Mouse (Mus musculus): ENCODE results near the gene Tmem131.

Gene Tmem131

DNA sequence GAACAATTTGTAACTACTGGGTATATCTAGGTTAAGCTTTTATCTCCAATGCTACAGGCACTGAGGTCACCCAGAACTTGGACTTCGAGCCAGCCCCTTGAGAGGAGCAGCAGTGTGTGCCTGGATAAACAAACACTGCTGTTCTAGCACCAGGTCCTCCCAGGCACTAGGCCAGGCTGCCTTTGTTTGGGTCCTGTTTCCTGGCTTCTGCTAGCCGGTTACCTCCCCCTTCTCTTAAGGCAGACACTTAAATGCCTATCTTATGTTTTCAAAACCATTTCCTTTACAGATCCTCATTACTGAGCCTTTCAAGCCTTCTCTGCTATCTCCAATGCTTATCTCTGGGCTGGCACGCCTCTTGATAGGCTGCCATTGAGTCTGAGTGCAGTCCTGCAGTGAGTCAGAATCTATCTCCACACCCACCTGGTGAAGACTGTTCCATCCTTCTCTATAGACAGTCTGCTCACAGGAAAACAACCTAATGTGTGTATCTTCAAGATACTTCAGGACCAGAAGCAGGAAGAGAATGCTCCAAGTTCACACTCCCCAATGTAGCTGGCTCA is 23.2 kb downstream of the Tmem131 start:
- CTCF ChIA-PET, result interaction anchor here (1.2 kb wide), 1 partner anchor 15 kb away, joined by 3 read pairs; no protein-coding TSS in a partner anchor

DNA sequence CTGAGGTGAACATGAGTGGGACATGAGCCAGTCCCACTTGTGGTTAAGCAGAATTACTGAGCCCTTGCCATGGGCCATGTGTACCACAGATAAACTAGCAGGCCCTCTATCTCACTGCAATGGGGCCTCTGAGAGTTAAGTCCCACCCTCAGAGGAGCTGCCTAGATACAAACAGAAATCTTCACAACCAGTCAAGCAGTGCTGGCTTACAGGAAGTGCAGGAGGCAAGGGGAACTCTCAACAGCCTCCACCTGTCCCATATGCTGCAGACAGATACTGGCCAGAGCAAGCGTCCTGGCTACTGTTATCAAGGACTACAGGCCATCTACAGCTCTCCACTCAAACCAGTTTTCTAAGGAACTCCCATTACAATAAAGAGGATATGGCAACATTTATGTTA is 23.7 kb downstream of the Tmem131 start:
- CTCF ChIA-PET, result no interaction called here

DNA sequence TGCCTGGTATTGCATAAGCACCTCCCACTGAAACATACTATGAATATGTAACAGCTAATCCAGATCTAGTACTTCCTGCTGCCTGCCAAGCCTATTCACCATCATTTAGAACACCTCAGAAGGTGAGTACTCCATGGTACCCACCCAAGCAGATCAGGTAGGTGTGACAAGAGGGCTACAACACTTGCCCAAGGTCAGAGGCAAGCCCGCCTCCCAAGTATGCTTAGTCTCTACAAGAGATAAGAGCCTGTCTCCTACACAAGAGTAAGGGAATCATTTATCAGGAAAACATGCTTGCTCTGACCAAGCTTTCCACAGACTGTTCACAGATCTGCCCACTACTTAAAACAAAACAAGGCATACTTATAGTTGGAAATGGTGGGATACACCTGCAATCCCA is 26.0 kb downstream of the Tmem131 start:
- CTCF ChIA-PET, result no interaction called here

DNA sequence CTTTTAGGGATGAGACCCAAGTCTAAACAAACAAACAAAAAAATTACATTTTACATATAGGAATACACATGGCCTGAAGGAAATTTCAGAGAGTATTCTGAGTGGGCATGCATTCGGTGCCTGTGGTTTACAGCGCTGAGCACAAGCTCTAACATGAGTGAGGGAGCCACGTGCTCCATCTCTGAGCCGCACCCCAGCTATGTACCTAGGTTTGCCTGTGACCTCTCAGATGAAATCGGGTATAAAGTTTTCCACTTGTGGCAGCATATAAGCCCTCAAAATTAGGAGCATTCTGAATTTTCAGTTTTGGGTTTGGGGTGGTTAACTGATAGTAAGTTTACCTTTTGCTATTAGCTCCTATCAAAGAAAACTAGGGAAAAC is 28.3 kb downstream of the Tmem131 start:
- CTCF ChIA-PET, result no interaction called here

DNA sequence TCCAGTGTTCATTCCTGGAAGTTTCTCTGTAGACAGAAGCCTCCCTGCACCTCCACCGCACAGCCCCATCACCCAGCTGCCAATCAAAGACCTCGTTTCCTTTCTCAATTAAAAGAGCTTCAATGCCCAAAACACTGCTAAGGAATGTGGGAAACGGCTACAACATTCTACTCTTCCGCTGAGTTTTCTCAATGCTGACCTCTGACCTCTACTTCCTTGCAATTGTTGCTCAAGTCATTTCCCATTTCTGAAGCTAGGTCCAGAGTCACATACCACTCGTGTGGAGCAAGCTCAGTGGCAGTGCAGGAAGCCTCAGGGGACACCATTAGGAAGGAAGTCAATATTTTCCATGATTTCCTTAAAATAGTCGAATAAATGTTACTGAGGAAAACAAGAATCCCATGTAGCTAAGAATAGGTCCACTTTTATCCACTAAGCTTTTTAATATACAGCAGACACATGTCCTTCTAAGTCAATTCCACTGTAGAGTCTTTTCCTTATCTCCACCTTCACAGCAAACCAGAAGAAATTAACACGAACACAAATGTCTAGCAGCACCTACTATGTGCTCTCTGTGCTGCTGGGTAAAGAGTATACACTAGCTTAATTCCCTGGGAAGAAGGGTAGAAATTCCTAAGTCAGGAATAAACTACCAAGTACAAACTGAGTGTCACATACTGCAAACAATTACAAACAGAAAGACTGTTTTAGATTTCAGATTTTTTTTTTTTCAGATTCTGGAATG is 28.8 kb downstream of the Tmem131 start:
- CTCF ChIA-PET, result interaction anchor here (0.5 kb wide), 1 partner anchor 848 kb away, joined by 3 read pairs; no protein-coding TSS in a partner anchor

DNA sequence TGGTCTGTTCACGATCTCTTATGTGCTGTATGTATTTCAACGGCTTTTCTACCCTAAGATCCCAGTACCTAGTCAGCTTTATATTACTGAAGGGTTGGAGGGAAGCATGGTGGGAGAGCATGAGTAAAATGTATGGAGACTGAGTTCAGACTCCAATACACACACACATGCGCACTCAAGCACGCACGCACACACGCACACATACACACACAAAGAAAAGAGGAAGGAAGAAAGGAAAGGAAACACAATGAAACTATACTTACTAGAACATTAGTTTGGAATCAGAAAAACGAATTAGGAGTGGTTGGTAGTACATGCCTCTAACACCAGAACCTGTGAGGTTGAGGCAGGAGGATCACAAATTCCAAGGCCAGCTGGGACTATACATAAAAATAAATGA is 29.7 kb downstream of the Tmem131 start:
- CTCF ChIA-PET, result no interaction called here

DNA sequence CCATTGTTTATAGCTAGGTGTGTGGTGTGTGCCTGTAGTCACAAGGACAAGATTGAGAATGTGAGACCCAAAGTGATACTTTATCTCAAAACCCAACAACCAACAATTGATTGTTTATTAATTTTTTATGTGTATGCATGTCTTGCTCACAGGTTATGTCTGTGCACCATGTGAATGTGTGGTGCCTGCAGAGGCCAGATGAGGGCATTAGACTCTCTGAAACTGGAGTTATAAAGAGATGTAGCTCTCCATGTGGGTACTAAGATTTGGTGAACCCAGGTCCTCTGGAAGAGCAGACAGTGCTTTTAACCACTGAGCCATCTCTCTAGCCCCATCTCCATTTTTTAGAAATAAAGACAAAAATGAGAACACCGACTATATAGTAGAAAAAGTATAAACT is 31.2 kb downstream of the Tmem131 start:
- CTCF ChIA-PET, result no interaction called here

DNA sequence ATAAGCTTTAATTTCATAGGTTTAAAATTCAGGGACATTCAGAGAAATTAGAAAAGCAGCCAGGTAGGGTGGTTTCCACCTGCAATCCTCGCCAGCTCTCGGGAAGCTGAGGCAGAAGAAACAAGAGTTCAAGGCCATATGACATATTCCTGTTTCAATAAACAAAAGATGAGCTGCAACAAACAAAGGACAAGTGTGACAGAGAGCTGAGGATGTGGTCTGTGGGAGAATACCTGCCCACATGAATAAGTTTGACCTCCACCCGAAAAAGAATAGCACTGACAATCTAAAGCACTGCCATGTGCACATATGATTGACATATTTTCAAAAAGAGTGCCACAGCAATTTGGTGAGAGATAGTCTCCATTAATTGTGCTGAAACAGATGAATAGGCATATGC is 31.9 kb downstream of the Tmem131 start:
- CTCF ChIA-PET, result no interaction called here

DNA sequence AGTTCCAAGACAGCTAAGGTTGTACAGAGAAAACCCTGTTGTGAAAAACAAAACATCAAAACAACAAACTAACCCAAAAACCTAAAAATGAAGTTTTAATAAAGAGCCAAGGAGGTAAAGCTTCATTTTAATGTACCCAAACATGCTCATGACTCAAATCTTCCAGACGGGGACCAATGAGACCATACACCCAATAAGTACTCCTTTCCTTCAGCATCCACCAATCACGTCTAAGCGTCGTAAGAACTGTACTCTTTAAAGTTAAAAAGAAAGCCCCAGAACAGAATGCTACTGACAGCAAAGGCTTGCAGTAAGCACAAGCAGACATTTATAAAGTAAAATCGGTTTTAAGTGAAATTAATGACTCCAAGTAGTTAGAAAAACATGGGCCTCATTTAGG is 33.1 kb downstream of the Tmem131 start:
- CTCF ChIA-PET, result interaction anchor here (0.7 kb wide), 1 partner anchor 17 kb away, joined by 4 read pairs; no protein-coding TSS in a partner anchor

DNA sequence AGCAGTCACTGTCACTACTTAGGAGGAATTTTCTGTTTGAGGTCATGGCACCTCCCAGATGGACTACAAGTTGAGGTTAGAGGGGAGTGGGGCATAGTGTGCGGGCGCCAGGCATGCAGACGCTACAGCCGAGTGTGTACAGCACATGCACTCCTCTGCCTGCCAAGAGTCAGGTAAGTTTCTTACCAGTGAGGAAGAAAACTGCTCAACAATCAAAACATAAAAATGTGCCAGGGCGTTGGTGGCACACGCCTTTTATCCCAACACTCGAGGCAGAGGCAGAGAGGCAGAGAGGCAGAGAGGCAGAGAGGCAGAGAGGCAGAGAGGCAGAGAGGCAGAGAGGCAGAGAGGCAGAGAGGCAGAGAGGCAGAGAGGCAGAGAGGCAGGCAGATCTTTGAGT is 33.5 kb downstream of the Tmem131 start:
- CTCF ChIA-PET, result interaction anchor here (0.7 kb wide), 1 partner anchor 17 kb away, joined by 4 read pairs; no protein-coding TSS in a partner anchor

DNA sequence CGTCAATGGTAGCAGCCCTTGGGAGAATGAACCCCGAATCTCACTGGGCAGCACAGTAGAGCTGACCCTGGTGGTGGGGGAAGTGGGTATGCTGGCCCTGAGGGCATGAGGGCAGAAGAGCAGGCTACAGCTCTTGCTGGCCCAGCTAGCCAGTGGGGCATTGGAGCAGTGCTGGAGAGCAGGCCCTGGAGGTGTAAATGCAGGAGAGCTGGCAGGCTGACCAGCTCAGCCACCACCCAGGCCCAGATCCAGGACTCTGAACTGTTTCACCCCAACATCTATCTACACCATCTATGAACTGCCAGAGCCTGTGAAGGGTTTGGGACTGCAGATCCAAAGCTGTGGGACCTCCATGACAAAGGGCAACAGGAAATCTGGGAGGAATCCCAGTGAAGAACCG is 38.2 kb downstream of the Tmem131 start:
- CTCF ChIA-PET, result interaction anchor here (1.6 kb wide), 1 partner anchor 11 kb away, joined by 4 read pairs; no protein-coding TSS in a partner anchor

DNA sequence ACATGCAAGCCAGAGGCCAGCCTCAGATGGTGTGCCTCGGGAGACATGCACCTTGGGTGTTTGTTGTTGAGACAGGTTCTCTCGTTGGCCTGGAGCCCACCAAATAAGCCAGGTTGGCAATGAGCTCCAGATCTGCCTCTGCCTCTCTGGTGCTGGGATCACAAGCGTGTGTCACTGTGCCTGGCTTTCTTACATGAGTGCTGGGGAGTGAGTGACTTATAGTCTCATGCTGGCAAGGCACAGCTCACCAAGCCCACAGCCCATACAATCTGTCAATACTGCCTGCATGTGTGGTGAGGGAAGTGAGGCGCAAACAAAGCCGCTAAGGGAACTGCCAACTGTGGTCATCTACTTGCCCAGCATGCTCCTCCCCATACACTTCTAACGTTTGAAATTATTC is 39.0 kb downstream of the Tmem131 start:
- CTCF ChIA-PET, result interaction anchor here (0.6 to 1.6 kb wide), 3 partner anchors 10 to 358 kb away, joined by 4 read pairs; no protein-coding TSS in a partner anchor

DNA sequence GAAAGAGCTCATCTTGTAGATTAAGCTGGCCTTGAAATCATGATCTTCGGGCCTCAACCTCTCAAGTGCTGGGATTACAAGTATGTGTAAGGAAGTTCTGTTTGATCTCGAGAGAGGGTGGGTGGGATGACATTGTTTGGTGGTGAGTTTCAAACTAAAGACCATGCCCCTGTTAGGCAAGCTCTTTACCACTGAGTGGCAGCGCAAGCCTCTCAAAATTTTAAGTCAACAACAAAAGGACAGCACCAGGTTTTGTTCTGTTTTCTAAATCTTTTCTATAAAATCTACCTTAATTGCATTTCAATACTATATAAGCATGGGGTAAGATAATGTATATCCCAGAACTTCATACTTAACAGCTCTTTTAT is 39.4 kb downstream of the Tmem131 start:
- CTCF ChIA-PET, result interaction anchor here (0.6 to 1.6 kb wide), 3 partner anchors 10 to 358 kb away, joined by 4 read pairs; no protein-coding TSS in a partner anchor

DNA sequence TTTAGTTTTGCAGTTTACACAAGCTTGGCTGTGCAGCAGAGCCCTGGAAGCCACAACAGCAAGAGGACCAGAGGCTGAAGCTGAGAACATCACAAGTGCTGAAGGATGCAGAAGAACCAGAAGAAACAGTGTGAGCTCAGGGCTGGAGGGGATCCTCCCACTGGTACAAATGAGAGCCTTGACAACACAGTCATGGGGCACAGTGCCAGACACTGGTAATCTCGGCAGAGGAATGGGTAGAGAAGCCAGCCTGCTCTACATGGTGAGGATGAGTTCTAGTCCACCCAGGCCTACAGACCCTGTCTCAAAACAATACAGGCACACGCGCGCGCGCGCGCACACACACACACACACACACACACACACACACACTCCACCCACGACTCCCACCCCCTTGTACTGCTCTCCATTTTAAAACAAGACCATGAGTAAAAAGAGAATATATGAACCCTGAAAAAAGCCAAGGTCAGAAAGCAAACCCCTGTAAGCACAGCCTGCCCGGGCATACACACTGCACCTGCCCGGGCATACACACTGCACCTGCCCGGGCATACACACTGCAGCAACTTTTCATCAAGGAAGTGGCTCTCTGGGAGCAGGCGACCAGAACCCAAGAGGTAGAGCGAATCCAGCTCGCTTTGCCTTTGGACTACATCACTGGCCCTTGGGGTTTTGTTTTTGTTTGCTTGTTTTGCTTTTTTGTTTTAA is 39.9 kb downstream of the Tmem131 start:
- CTCF ChIA-PET, result interaction anchor here (0.5 to 1.6 kb wide), 3 partner anchors 9 to 294 kb away, joined by 4 to 6 read pairs (median 4); no protein-coding TSS in a partner anchor

DNA sequence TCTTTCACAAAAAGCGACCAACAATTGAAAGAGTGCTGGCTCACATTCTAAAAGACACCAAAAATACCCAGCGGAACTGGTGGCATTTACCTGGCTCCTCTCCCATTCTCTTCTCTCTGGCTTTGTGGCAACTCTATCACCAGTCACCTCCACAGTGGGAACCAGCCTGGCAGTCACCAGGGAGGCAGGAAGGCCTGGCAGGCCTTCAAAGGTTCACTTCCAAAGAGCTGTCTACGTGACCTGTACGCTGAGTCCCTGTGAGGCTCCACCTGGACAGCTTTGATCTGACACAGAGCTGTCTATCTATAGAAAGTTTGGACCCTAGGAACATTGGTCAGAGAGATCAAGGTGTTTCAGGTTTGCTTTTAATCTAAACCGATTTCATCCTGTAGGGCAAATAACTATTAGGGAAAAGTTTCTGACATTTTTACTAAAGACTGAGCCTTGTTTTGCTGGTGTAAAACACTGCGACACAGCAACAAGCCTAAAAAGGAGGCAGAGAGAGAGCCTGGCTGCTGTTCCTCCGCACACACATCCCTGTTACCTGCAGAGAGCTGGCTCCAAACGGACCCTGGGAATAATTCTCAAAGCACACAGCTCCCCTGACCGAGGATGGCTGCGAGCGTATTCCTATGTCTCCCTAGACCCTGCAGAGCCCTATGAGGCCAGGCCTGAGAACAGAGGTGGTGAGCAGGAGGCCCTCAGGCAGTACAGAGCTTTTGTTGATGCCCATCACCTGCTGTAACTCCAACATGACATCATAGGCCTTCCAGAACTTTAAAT is 40.7 kb downstream of the Tmem131 start:
- CTCF ChIA-PET, result interaction anchor here (0.7 kb wide), 1 partner anchor 103 kb away, joined by 6 read pairs; no protein-coding TSS in a partner anchor

DNA sequence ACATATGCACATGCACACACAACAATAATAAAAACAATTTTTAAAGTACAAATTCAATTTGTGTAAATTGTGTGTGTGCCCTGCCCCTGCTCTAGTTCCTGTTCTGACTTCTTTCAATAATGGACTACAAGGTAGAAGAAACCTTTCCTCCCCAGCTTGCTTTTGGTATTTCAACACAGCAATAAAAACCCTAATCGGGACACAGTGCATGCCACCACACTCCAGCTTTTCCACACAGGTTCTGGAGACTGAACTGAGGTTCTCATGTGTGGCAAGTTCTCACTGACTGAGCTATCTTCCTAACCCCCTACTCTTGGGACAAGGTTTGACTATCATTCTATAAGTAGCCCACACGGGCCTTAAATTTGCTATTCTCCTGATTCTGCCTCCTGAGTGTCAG is 43.8 kb downstream of the Tmem131 start:
- CTCF ChIA-PET, result interaction anchor here (0.7 to 1.2 kb wide), 3 partner anchors 40 to 600 kb away, joined by 3 read pairs; no protein-coding TSS in a partner anchor

DNA sequence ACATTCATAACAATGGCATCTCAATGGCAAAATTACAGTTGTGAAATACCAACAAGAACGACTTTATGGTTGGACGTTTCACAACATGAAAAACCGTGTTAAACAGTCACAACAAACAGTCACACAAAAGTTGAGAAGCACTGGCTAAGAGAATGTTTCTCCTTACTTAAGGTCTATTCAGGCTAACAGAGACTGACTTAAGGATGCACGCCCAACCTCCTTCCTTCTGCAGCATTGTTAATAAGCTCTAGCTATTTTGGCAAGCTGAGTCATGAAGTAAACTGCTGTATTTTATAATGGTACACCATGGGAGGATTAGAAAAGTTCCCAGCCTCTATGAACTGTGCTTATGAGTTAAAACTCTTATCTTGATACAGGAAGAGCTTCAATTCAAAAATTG is 47.0 kb downstream of the Tmem131 start:
- CTCF ChIA-PET, result interaction anchor here (1.2 kb wide), 1 partner anchor 42 kb away, joined by 3 read pairs; no protein-coding TSS in a partner anchor

DNA sequence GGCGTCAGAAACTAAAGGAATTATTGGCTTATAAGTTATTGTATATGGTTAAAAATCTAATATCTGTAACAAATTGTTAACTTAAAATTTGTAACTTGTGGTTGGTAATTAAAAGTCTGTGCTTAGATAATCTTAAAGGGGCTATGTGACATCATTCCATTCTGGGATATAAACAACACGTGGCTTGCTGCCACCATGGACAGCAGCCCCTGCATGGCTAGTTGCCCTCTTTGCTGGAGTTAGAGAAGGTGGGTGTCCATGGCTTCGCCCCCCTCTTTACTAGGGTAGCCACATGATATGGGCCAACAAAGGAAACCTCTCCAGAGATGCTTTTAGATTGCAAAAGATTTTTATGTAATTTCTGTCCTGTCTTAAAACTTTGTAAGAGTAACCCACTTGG is 48.0 kb downstream of the Tmem131 start:
- CTCF ChIA-PET, result interaction anchor here (1.2 kb wide), 1 partner anchor 41 kb away, joined by 3 read pairs; no protein-coding TSS in a partner anchor

DNA sequence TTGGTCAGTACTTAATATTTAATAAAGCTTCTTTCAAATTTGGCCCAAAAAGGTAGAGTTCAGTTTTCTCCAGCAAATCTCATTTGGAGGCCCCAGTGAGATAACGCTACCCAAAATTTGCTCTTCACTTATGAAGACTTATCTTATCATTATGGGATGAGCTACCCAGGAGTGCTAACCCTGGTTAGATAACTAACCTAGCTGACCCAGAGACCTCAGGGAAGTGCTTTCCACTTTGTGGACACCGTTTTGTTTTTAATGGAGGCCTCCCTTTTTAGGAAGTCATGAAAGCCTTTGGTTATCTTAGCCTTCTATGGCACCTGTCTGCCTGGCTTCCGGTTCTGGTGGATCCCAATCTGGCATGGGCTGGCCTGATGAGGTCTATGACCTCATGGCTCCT is 49.3 kb downstream of the Tmem131 start:
- CTCF ChIA-PET, result interaction anchor here (1.0 kb wide), 1 partner anchor 10 kb away, joined by 4 read pairs; no protein-coding TSS in a partner anchor

DNA sequence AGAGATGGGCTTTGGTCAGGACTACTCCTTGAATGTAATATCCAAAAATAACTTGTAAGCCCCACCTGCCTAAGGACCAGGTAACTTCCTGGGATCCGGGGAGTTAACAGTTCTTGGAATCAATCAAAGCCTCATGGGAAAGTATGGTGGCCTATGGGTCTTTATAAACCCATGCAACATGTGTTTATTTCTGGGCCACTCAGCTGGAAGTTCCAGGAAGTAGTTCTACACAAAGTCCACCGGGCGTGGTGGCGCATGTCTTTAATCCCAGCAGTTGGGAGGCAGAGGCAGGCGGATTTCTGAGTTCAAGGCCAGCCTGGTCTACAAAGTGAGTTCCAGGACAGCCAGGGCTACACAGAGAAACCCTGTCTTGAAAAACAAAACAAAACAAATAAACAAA is 49.7 kb downstream of the Tmem131 start:
- CTCF ChIA-PET, result interaction anchor here (1.0 kb wide), 1 partner anchor 11 kb away, joined by 4 read pairs; no protein-coding TSS in a partner anchor

DNA sequence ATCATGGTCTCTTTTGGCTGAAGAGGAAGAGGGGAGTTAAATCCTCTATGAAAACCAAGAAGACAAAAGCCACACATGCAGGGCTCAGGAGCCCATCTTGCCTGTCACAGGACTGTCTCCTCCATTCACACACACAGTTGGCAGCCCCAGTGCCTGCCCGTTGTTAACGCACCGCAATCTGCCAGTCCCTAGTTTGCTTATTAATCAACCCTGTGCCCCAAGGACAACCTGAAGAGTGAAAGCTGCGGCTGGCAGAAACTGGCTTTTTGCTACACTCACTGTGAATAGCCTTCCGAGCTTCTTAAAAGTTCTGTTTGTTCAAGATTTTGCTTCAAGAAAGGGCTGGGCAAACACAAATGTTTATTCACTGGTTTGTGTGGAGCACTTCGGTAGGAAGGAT is 50.3 kb downstream of the Tmem131 start:
- CTCF ChIA-PET, result no interaction called here

Measured in spleen, embryonic (tissue).